Mouse (Mus musculus) MEL (cell line): Measurements from ENCODE around the gene Ddx3x.

Experiments used
- BHLHE40 ChIP-seq: IDR thresholded peaks from 2 replicates; pipeline ENCODE4 v1.6.1; 2012; ENCODE audit warnings: low read depth, mild to moderate bottlenecking, inconsistent platforms, low read length, improper control_type of control experiment, borderline replicate concordance
- CTCF ChIP-seq, 3 experiments: IDR thresholded peaks in 2 of 3; conservative IDR thresholded peaks in 1 of 3; 2 replicates each; pipeline ENCODE4 v1.5.1; 2011 to 2012; ENCODE audit warnings: low read length in 3 of 3, low read depth in 2 of 3, mild to moderate bottlenecking in 2 of 3, improper control_type of control experiment in 1 of 3, inconsistent platforms in 1 of 3, mixed read lengths in 1 of 3, moderate library complexity in 1 of 3; ENCODE audit not compliant: control insufficient read depth in 1 of 3, insufficient read depth in 1 of 3, poor library complexity in 1 of 3, severe bottlenecking in 1 of 3
- EP300 ChIP-seq, 2 experiments: IDR thresholded peaks; 2 replicates each; pipeline ENCODE4 v1.6.1; 2011; ENCODE audit warnings: improper control_type of control experiment in 2 of 2, low read length in 2 of 2, low read depth in 1 of 2, mild to moderate bottlenecking in 1 of 2
- NELFE ChIP-seq: IDR thresholded peaks from 2 replicates; pipeline ENCODE4 v1.6.1; 2011; ENCODE audit warnings: low read depth, low read length, improper control_type of control experiment
- NRF1 ChIP-seq: IDR thresholded peaks from 2 replicates; pipeline ENCODE4 v1.6.1; 2014; ENCODE audit warnings: low read depth, mild to moderate bottlenecking, inconsistent platforms, low read length, improper control_type of control experiment, moderate library complexity; ENCODE audit not compliant: poor library complexity, insufficient read depth, severe bottlenecking
- POLR2A ChIP-seq, 2 experiments: IDR thresholded peaks; 2 replicates each; pipeline ENCODE4 v1.6.1; 2011 to 2012; ENCODE audit warnings: low read length in 2 of 2, mild to moderate bottlenecking in 2 of 2, control low read depth in 1 of 2, improper control_type of control experiment in 1 of 2, low read depth in 1 of 2, moderate library complexity in 1 of 2; ENCODE audit not compliant: control insufficient read depth in 1 of 2, insufficient read depth in 1 of 2, poor library complexity in 1 of 2
- POLR2AphosphoS2 ChIP-seq: IDR thresholded peaks from 2 replicates; pipeline ENCODE4 v1.6.1; 2011; ENCODE audit warnings: low read length, improper control_type of control experiment
- POLR2AphosphoS5 ChIP-seq: IDR thresholded peaks from 2 replicates; pipeline ENCODE4 v1.6.1; 2012; ENCODE audit warnings: low read depth, borderline replicate concordance, mild to moderate bottlenecking, inconsistent platforms, low read length, moderate library complexity, mixed read lengths
- SIN3A ChIP-seq: IDR thresholded peaks from 2 replicates; pipeline ENCODE4 v1.6.1; 2012; ENCODE audit warnings: low read length, improper control_type of control experiment, inconsistent platforms
- UBTF ChIP-seq: IDR thresholded peaks from 2 replicates; pipeline ENCODE4 v1.6.1; 2012; ENCODE audit warnings: low read depth, mild to moderate bottlenecking, inconsistent platforms, low read length, improper control_type of control experiment, moderate library complexity, borderline replicate concordance; ENCODE audit not compliant: insufficient read depth
- USF2 ChIP-seq, 2 experiments: IDR thresholded peaks; 2 replicates each; pipeline ENCODE4 v1.6.1; 2011 to 2012; ENCODE audit warnings: improper control_type of control experiment in 2 of 2, low read length in 2 of 2, borderline replicate concordance in 1 of 2, inconsistent platforms in 1 of 2, low read depth in 1 of 2, mild to moderate bottlenecking in 1 of 2; ENCODE audit not compliant: insufficient read depth in 1 of 2
- ZNF384 ChIP-seq: IDR thresholded peaks from 2 replicates; pipeline ENCODE4 v1.6.1; 2012; ENCODE audit warnings: low read depth, mild to moderate bottlenecking, inconsistent platforms, low read length, improper control_type of control experiment

DNA sequence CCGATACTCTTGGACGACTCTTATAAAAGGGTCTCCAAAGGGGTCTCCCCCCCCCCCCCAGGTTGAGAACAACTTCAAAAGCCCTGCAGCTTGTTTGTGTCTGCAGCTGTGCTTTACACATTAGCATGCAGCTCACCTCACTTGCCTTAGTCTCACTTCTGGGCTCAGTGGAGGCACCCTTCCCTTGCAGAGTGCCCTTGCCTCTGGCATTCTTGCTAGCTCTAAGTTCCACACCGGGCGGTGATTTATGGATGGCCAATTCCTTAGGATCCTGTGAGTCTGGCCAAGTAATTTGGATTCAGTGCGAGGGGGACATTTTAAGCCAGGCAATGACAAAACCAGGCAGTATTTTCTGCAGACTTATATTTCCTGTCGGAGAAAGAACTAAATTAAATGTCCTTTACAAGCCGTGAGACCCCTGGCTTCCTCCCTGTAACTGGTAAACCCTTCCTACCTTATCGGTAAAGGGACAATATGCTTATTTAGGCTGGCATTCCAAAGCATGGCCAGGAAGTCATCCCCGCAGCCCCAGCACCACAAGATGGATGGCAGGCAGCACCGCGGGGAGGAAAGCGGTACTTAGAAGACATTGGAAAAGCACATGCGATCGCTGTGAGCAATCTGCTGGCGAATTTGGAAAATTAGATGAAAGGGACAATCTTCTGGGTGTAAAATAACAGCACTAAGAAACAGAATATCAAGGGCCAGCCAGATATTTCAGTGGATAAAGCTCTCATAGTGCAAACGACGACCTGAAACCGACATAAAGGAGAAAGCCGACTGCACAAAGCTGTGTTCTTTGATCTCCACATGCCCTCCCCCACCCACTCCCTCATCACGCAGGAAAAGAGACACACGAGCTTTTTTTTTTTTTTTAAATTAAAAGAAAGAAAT is 39.1 kb upstream of the Ddx3x start:
- TF ChIP-seq EP300 (IDR thresholded peaks at IDR 0.05; ENCODE audit: low read depth in 1 of 2, low read length in 2 of 2) (no peak; a peak in 1 of 4 replicates), NRF1 (no peak), NELFE (no peak; the same call in 1 of the 2 replicates), BHLHE40 (no peak), CTCF (IDR thresholded peaks at IDR 0.05 in 2 of 3, conservative IDR thresholded peaks at IDR 0.05 in 1 of 3; ENCODE audit: control insufficient read depth in 1 of 3, insufficient read depth in 1 of 3, low read depth in 2 of 3, low read length in 3 of 3, poor library complexity in 1 of 3, severe bottlenecking in 1 of 3) (no peak), POLR2AphosphoS5 (no peak), POLR2AphosphoS2 (no peak; the same call in 1 of the 2 replicates), SIN3A (no peak; the same call in 1 of the 2 replicates), ZNF384 (0 out of 2 replicates have a peak, but pooled peaks have one; percentile 25), UBTF (0 out of 2 replicates have a peak, but pooled peaks have one; percentile 8), POLR2A (IDR thresholded peaks at IDR 0.05; ENCODE audit: control insufficient read depth in 1 of 2, insufficient read depth in 1 of 2, low read depth in 1 of 2, low read length in 2 of 2, poor library complexity in 1 of 2) (no peak), USF2 (IDR thresholded peaks at IDR 0.05; ENCODE audit: borderline replicate concordance in 1 of 2, insufficient read depth in 1 of 2, low read depth in 1 of 2, low read length in 2 of 2) (no peak)
